Mouse (Mus musculus): ENCODE measurements around the gene Rgs19.

The Rgs19 gene

DNA sequence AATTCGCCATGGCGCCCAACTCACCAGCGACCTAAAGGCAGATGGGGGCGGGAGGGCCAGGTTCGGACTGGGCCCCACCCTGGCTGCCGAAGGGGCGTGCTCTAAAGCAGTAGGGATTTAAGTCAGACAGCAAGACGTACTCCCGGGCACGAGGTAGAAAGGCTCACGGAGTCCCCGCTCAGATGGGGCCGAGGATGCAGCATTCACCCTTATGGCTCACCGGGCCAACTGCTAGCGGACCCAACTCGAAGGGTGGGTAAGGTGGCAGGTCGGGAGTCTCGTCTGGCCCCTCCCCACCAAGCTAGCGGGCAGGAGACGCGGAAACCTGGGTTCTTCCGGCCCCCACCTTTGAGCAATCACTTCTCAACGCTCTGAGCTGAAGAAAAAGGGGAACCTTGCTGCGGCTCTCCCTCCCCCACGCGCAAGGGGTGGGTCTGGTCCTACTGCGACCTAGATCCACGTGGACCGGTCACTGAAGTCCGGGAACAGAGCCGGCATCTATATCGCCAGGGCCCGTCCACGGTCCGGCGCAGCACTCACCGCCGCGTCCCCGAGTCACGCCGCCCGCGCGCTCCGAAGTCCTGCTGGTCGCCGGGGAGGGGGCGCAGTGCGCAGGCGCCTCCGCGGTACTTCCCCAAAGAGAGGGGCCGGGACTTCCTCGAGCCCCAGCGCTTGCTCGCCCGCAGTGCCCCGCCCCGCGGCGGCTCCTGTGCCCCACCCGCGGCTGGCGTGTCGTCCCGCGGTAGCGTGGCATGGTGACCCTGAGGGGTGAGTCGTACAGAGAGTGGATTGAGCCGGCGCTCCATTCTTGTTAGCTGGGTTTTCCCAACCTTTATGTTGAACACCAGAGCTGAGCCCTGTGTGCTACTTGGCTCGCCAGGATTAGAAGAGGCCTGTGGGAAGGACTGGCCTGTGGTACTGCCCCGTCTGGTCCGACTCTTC, at the start of gene Rgs19:
Gene Rgs19 (minus strand): TSS at position 639 of the 942 bp plus-strand sequence.
- peak; percentile 61 for DNase-seq

DNA sequence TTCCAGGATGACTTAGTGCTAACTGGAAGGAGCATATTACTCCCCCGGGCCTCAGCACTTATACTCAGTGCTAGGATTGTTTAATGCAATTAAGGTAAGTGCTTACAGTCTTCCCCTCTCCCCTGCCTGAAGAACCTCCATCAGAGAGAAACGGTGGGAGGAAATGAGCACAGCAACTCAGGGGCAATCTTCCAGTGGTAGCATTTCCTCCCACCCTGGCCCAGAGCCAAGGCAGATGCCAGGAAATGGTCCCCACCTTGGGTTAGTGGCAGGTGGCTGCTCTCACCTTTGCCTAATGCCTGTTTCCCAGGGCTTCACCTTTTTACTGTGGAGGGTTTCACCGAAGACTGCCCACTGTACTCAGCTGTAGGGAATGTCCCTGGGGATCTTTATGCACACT, 36.3 kb upstream of the Rgs19 start:
- no peak for DNase-seq

- no peak for DNase-seq
Observed at GRCm38 (mm10) chr2:181727659-181728262, 34.0 kb upstream of the Rgs19 start.

DNA sequence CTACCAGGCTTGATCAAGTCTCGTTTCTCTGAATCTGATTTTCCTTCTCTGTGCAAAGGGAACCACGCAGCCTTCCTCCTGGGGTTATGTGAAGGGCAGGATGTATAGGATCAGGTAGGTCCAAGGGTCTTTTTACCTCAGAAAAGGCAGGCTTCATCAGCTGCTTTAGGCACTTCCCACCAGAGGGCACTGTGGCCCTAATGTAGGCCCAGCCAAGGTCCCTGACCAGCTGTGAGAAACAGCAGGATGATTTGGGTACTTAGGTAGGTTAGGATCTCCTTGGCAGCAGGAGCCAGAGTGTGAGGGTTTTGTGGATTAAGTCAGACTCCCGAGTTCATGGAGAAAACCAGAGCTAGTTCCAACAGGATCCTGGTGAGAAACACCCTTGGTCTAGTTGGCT, 28.4 kb upstream of the Rgs19 start:
- DNase-seq, result peak; percentile 41

DNA sequence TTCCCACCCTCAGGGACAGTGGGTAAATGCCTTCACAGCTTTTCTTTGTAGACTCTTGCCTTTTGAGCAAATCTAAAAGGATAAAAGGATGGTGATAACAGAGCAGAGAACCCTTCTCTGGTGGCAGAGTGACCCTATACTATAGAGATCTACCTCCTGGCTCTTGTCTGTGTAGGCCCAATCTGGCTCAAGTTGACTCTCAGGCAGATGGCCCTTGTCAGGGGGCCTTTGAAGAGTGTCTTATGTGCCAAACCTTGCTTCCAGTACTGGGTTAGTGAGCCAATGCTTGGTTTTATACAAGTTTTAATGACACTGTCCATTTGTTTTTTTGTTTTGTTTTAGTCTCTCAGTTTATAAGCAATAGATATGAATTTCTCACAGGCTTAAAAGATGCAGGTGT, 27.4 kb upstream of the Rgs19 start:
- DNase-seq, result peak; percentile 52

GRCm38 (mm10) chr2:181720061-181720460, 26.3 kb upstream of the Rgs19 start:
- peak; percentile 41 for DNase-seq

DNA sequence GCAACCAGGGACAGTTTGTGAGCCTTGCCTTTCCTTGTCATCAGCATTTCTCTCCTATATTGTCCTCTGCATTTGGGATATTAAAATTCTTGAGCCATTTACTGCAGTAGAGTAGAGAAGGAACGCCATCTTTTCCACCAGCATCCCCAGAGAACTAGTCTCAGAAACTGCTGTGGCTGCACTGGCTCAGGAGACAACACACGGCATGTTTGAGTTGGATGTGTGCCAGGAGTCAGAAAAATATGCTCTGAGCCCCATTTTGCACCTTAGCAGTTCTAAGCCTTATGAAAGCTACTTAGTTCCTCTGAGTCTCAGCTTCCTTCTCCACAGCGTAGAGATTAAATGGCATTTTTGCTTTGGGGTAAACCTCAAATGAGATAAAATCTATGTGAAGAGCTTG, 23.2 kb upstream of the Rgs19 start:
- no peak for DNase-seq

DNA sequence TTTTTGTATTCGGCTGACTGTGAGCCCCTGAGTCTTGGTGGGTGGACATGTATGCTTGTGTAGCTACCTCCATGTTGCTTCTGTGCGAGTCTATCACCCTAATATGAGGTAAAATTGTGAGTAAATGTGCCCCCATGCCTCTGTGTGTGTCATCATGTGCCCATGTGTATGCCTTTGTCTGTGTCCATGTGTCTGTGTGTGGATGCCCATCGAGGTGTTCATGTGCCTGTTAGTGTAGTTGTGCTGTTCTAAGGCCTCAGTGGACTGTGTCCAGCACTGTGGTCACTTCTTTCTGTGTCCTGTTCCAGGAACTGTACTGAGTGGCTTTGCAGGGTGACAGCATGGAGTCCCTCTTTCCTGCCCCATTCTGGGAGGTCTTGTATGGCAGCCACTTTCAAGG, 21.6 kb upstream of the Rgs19 start:
- DNase-seq, result no peak

GRCm38 (mm10) chr2:181714903-181715326, 21.1 kb upstream of the Rgs19 start, which contains the start of gene Oprl1:
Oprl1 (plus strand) TSS chr2:181715016.
- no peak for DNase-seq

GRCm38 (mm10) chr2:181713749-181714148, 20.0 kb upstream of the Rgs19 start:
- no peak for DNase-seq

DNA sequence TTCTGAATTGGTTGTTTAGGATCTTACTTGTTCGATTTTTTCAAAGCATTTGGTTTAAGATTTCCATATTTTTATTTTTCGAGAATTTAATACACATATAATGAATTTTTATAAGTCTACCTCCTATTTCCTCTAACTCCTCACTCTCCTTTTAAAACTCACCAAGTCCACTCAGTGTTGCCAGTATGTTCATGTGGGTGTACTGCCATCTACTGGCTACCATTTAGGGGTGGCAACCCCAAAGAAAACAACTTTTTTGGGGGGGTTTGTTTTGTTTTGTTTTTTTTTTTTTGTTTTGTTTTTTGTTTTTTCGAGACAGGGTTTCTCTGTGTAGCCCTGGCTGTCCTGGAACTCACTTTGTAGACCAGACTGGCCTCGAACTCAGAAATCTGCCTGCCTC, 12.9 kb upstream of the Rgs19 start:
- DNase-seq, result no peak

DNA sequence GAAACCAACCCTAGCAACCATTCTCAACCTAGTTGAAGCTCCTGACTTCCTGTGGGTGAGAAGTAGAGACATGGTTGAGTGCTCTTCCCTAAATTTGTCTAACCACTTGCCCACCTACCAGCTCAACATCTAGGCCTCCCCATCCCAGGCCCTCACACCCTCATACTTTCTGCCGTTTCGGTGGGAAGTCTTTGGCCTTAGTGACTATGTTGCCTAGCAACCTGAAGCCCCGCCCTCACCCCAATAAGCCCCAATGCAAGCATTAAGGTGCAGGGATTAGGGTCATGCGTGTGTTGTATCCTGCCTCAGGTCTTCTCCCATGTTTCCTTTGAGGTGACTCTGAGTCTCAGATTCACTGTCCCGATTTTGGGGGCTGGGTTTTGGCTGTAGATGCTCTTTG, 4.5 kb upstream of the Rgs19 start, which contains the start of gene Lkaaear1:
Gene Lkaaear1 (minus strand): TSS at position 202 of the 400 bp plus-strand sequence.
- DNase-seq, result no peak

DNA sequence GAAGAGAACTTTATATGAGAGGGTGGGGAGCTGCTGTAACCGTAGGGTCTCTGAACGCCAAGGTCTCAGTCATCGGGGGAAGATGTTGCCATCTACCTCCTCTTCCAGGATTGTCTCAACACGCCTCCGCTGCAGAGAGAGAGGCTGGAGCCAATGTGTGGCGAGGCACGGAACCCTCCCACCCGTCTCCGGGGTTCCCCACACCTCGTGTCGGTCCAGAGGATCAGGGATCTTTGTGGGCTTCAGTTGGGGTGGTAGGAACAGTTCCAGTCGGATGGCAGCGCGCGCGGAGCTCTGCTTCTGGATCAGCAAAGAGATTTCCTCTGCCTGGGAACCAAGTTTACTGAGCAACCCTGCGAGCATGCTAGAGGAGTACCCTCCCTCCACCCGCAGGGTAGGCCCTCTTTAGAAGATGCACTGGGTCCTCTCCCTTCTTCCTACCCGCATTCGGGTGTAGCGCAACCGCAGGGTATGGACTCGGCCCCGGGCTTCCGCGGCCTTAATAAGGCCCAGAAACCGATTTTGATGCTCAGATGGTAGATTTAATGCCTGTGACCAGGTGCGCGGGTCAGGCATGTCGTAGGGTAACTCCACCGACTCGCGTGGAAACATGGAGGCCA, 3.1 kb upstream of the Rgs19 start:
- DNase-seq, result no peak

- no peak for DNase-seq
Observed at GRCm38 (mm10) chr2:181695776-181696175, 2.0 kb upstream of the Rgs19 start.

- no peak for DNase-seq
Observed at GRCm38 (mm10) chr2:181694581-181694980, 804 bp upstream of the Rgs19 start.

DNA sequence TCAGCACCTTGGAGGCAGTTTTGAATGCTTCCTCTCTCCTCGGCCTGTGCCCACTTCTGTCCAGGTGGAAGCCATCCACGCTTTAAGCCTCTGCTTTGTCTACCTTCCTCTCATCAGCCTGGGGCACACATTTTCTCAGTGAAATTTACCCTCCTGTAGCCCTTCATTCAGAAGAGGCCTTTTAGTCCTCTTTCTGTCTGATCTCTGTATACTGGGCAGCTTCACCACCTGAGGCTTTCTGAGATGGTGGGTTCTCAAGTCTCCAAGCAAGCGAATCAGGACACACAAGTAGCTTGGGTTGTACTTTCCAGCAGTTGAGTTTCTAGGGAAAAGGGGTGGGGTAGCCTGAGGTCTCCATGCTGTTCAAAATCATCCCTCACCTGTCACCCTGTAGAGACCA, 1.5 kb downstream of the Rgs19 start:
- DNase-seq, result peak; percentile 1

DNA sequence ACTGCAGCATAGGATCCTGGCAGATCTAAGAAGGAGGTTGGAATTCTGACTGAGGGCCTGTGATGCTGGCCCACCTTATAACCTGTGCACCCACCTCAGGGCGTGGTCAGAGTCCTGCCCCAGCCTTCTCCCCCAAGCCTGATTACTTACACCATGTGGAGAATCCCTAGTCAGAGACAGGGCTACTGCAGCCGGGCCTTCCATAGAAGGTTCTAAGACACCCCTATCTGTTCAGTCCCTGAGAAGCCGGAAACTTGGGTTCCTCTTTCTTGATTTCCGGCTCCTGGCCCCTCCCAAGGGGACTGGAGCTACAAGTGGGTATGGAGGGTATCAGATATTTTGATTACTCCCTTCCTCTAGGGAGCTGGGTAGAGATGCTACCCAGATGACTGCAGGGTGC, 2.2 kb downstream of the Rgs19 start:
- no peak for DNase-seq

GRCm38 (mm10) chr2:181691083-181691482, 2.7 kb downstream of the Rgs19 start:
- DNase-seq, result no peak

- no peak for DNase-seq
Observed at GRCm38 (mm10) chr2:181689466-181690160, 4.2 kb downstream of the Rgs19 start.

- no peak for DNase-seq
Observed at GRCm38 (mm10) chr2:181687586-181687985, 6.2 kb downstream of the Rgs19 start.

DNA sequence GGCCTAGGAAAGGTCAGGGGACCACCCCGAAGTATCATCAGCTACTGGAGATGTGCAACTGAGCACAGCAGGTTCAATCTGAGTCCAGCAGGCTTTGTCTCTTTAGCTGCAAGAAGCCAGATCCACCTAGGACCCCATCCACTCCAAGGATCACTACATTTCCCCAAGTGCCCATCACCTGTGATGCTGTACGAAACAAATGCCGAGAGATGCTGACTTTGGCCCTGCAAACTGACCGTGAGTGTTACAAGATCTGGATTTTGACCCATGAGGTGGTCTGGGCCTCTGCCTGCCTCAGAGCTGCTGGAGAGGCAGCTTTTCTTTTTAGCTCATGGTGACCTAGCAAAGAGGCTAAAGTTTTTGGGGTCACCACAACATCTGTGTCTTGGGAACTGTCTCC, 8.1 kb downstream of the Rgs19 start:
- no peak for DNase-seq

DNA sequence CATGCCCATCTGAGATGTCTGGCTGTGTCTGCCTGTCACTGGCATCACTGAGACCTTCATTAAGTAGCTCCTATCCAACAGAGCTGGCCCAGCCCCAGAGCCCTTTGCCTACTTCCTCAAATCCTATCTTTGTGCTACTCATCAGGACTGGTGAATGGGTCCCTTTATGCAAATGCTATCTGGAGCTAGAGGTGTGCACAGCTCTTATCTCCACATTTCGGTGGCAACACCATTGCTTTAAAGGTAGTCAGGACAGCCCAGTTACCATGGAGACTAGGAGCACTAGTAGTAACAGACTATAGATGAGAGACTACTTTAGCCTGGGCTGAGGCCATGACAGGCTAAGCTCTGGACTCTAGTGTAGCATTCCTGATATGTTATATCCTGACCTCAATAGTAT, 9.1 kb downstream of the Rgs19 start:
- DNase-seq, result no peak

GRCm38 (mm10) chr2:181683381-181683780, 10.4 kb downstream of the Rgs19 start:
- DNase-seq, result no peak
